Mouse (Mus musculus) fibroblast of lung, adult 2 months (primary cell): ENCODE measurements around the gene Mrps23.
A peak's percentile ranks its signal among the peaks of the same experiment; 100 is the strongest.

Experiments used
- DNase-seq: peaks from one replicate; pipeline ENCODE4 v3.0.0-alpha.2; 2011; ENCODE audit warnings: low read depth

The Mrps23 gene

GRCm38 (mm10) chr11:88203712-88204532 is at the start of gene Mrps23:
Mrps23 (plus strand) TSS chr11:88204388.
- peak; percentile 86 for DNase-seq

DNA sequence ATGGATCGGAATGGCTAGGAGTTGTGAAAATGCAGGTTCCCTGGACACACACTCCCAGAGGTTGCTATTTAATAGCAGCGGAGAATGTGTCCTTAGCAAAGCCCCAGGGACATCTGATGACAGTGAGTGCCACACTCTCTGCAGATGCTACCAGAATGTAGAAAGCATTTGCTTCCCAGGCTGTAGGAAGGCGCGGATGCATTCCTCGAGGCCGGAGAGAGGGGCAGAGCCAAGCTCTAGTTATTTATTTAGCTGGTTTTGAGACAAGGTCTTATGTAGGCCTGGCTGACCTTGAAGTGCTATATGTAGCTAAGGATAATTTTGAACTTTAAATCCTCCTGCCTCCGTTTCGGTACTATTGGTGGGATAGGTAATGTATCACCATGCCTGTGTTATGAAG is 49.7 kb upstream of the Mrps23 start:
- DNase-seq: no peak

DNA sequence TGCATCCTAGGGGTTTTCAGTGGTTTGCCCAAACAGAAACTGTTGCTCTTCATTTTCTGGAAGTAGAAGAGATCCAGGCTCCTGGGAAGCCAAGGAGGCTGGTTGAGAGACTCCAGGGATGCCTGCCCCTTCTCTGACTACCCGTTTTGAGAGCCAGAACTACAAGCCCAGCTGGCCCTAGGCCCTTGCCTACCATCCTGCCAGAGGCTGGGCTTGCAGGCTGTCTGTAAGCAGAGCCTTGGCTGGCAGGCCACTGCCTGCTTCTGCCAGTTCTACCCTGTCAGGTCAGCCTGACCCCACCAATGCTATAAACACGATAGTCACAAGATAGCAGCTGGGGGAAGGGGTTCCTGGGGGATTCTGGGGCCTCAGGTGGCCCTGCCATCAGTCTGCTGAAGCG is 48.7 kb upstream of the Mrps23 start:
- peak; percentile 80 for DNase-seq

GRCm38 (mm10) chr11:88155998-88156397 is 48.2 kb upstream of the Mrps23 start:
- no peak for DNase-seq

DNA sequence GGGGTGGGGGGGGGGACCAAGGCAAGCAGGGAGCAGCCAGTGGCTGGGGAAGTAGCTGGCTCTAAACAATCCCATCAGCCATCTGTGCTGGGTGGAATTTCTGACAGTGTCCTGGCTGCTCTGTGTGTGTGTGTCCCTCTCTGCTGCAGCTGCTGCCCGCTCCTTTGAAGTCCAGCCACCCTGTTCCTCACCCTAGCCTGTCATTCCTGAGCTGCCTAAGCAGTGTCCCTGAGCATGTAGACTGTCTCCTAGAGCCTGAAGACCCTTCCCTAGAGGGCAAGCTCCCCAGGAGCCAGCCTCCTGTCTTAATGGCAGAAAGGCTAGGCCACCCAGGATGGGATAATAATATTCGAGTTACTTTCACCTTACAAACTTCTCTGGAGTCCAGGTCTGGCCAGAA is 47.8 kb upstream of the Mrps23 start:
- no peak for DNase-seq

DNA sequence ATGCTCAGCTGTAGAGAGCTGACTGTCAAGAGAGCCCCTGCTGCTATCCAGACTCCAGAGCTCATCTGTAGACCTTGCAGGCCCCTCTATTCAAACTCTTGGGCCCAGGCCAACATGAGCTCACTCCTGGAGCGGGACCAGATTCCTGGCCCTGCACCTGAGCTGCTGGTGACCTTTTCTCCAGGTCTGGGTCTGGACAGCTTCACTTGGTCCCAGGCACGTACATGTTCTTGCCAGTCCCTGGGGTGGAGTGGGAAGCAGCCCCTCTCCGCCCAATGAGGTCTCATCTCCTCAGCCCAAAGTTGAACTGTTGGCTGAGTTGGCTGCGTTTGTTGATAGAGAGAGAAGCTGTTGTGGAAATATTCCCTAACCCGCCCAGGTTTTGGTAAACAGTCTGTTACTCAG is 45.3 kb upstream of the Mrps23 start:
- DNase-seq: no peak

DNA sequence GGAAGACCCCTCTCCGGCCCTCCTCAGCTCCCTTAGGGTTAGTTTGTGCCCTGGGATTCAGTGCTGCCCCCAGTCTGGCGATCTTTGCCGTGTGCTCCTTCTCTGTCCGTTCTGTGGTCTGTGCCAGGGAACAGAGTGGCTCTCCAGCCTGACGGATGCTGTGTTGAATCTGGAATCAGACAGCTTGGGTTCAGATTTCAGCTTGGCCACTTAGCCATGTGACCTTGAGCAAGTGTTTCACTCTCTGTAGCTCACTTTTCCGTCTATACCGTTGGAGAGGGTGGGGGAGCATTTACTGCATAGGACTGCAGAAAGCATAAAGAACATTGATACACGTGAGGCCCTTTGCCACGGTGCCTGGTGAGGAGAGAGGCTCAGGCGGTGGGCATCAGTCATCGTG is 44.8 kb upstream of the Mrps23 start:
- no peak for DNase-seq

- no peak for DNase-seq
These were observed 43.9 kb upstream of the Mrps23 start for GRCm38 (mm10) chr11:88160316-88160715.

DNA sequence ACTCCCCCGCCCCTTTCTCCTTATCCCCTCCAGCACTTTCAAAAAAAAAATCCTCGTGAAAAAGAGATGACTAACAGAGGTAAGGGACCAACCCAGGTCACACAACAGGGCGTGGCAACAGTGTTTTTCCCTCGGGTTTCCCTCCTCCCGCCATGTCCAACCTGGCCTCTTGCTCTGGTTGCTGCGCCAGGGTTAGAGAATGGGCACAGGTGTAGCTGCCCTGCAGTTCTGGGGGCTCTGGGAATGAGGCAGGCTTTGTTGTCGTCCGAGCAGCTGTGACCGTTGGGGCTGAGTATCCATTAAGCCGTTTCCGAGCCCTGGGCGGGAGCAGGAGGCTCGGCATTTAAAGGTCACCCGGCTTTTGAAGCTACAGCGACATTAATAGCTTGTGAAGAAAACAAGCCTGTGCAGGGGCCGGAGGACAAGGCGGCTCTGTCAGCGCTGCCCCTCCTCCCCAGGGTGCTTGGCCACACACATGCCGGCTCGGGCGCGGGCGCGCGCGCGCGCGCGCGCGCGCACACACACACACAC is 43.1 kb upstream of the Mrps23 start:
- no peak for DNase-seq

GRCm38 (mm10) chr11:88161651-88162362 is 42.4 kb upstream of the Mrps23 start:
- no peak for DNase-seq

DNA sequence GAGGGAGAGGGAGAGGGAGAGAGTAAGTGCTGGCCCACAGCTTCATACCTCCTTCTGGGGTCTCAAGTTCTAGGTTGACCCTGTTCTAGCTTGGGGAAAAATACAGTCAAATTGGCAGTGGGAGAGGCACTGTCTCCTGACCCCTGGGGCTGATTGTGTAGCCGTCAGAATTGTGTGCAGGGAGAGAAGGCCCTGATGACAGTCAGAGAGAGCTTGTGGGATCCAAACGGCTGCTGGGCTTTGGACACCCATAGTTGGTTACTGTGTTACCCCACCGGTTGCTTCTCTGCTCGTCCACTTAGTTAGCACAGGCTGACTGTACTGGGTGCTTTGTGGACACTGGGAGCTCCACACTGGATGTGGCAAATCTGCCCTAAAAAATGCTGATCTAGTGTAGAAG is 41.4 kb upstream of the Mrps23 start:
- DNase-seq: no peak

GRCm38 (mm10) chr11:88164213-88164723 is 39.9 kb upstream of the Mrps23 start:
- DNase-seq: no peak

DNA sequence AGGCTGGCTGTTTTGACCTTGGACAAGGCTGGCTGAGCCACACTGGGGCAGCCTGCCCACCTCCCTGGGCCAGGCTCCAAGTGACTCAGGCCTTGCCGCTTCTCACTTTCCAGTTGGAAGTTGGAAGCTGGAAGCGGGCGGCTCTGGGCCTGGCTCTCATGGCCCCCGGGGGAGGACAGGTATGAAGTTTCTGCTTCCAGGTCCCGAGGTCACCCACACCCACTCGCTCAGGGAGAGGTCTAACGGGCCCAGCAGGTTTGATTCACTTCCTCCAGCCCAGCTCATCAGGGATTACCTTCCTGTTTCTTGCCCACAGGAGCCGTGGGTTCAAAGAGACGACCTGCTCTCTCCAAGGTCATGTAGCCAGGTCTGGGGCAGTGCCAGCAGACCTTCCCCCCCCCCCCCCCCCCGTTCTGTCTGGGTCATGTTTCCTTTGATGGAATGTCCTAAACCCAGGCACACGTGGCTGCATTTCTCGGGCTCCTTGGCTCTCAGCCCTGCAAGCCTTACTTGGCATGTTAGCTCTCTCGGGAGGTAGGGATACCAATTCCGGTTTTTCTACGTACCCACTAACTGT is 39.3 kb upstream of the Mrps23 start:
- peak; percentile 94 for DNase-seq

- no peak for DNase-seq
These were observed 38.4 kb upstream of the Mrps23 start for GRCm38 (mm10) chr11:88165683-88166364.

GRCm38 (mm10) chr11:88166471-88166870 is 37.7 kb upstream of the Mrps23 start:
- DNase-seq: no peak

- no peak for DNase-seq
These were observed 35.6 kb upstream of the Mrps23 start for GRCm38 (mm10) chr11:88168611-88169010.

GRCm38 (mm10) chr11:88169531-88170040 is 34.6 kb upstream of the Mrps23 start:
- DNase-seq: no peak

GRCm38 (mm10) chr11:88170606-88171005 is 33.6 kb upstream of the Mrps23 start:
- no peak for DNase-seq

- DNase-seq: no peak
These were observed 32.2 kb upstream of the Mrps23 start for GRCm38 (mm10) chr11:88171876-88172442.

- DNase-seq: peak; percentile 69
These were observed 31.4 kb upstream of the Mrps23 start for GRCm38 (mm10) chr11:88172601-88173325.
